Mouse (Mus musculus) heart, postnatal 14 days (tissue): Measurements from ENCODE around the gene Lclat1. TPM values are rescaled to one million over a fixed set of nuclear protein-coding genes. Genes with fewer than 3 reads are reported as not detected.

Source experiments
- DNase-seq, 2 experiments: peaks; one replicate each; pipeline ENCODE4 v3.0.0; 2021 to 2022
- intact Hi-C: fragments of 180-260 bp; cut with DNase I; formaldehyde crosslinking; loops from one replicate; pipeline ENCODE4 v1.15.1; 2025
- total RNA-seq, 2 experiments: library from RNA; stranded (reverse); gene quantifications; 2 replicates each; pipeline ENCODE4 v1.2.3; 2021

Gene Lclat1
- total RNA-seq, 2 experiments from 2014 or later = 103 to 126 TPM

DNA sequence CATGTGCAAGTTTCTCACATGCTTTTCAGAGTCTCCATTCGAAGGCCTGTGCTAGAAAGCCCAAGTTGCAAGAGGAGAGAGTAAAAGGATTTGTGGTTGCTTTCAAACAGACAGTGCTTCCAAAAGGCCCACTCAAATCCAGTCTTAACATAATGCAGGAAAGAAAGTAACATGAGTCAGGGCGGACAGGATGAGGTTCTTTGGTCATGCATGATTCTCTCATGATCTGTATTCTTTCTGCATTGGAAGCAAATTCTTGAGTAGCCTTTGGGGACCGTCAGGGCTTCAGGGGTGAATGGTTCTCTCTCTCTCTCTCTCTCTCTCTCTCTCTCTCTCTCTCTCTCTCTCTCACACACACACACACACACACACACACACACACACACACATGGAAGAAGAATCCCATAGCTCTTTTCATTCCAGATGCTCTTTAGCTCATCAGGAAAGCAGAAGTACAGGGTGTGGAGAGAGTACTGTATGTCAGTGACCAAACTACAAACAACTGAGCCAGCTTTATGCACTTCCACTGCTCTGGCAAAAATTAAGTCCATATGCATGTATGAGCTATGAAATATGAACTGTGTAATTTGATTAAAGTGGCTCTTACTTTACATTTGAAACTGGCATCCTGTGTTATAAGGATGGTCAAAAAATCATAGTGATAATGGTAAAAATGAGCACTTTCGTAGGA lies 25.1 kb upstream of the Lclat1 start:
- intact Hi-C loops = no loop called here
- DNase-seq = no peak

DNA sequence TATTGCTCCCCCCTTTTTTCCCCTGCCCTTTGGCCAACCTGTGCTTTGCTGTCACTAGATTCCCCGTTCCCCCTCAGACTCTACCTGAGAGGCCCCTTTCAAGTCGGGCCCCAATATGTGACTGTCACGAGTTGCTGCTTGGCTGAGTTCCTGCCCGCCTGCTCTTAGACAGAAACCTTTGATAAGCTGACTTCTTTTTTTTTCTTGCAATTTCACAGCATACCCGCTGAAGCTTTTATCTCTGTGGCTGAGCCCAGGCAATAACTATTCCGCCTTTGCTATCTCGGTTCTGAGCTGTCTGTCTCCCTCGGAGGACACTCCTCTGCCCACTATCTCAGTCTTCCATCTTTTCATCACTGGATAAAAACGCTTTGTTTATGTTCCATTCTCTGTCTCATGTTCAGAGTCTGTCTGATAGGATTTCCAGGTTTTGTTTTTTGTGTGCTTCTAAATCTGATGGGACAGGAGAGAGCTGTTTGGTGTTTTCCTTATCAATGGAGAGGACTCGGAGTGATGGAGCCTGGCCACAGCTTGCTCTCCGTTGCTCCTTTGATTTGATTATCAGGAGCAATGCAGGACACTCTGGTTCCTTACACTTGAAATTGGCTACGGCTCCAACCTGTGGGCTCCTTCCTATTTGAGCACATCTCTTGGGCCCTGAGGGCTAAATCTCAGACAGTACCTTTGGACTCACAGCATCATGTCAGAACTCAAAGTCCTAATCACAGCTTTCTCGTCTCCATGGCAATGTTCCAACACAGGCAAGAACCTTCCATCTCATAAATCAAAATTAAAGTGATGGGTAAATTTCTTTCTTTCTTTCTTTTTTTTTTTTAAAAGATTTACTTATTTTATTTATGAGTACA lies 20.5 kb upstream of the Lclat1 start:
- no peak for DNase-seq

GRCm38 (mm10) chr17:73091368-73091767 lies 16.4 kb upstream of the Lclat1 start:
- no peak for DNase-seq
- intact Hi-C loops = loop anchor here (10.0 kb wide), 1 partner anchor 203 kb away; no protein-coding TSS in a partner anchor

More for the DNA sequence above, 20.5 kb upstream of the Lclat1 start:
- intact Hi-C loops = no loop called here

- intact Hi-C loops = loop anchor here (10.0 kb wide), 1 partner anchor 202 kb away; no protein-coding TSS in a partner anchor
Observed at GRCm38 (mm10) chr17:73092103-73093097, 15.4 kb upstream of the Lclat1 start.

GRCm38 (mm10) chr17:73095070-73095469 lies 12.7 kb upstream of the Lclat1 start:
- DNase-seq = no peak
- intact Hi-C loops = loop anchor here (10.0 kb wide), 1 partner anchor 200 kb away; no protein-coding TSS in a partner anchor

More at GRCm38 (mm10) chr17:73092103-73093097, 15.4 kb upstream of the Lclat1 start:
- no peak for DNase-seq

DNA sequence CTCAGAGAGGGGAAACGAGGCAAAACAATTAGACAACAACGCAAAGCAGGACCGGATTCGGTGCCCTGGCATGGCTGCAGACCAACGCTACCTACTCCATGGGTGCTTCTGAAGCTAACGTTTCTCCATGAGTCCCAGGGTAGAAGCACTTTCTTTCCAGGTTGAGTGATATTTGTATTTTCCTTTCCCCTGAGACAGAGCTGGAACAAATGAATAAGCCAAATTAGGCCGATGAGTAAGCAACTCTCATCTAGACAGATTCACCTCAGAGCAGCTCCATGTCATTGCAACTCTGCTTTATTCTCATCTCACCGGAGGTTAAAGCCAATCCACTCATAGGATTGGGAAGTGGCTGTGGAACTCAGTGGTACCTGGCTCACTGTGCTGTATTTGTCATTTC lies 12.2 kb upstream of the Lclat1 start:
- no peak for DNase-seq
- intact Hi-C loops = loop anchor here (10.0 kb wide), 1 partner anchor 199 kb away; no protein-coding TSS in a partner anchor

- intact Hi-C loops = loop anchor here (10.0 kb wide), 1 partner anchor 198 kb away; no protein-coding TSS in a partner anchor
- peak; percentile 40 to 51 for DNase-seq
Observed at GRCm38 (mm10) chr17:73096484-73096883, 11.3 kb upstream of the Lclat1 start.

GRCm38 (mm10) chr17:73098636-73099035 lies 9.1 kb upstream of the Lclat1 start:
- intact Hi-C loops = loop anchor here (10.0 kb wide), 1 partner anchor 196 kb away; no protein-coding TSS in a partner anchor
- DNase-seq = no peak

GRCm38 (mm10) chr17:73100396-73100795 lies 7.4 kb upstream of the Lclat1 start:
- intact Hi-C loops = loop anchor here (5.0 kb wide), 1 partner anchor 78 kb away; no protein-coding TSS in a partner anchor
- DNase-seq = no peak

DNA sequence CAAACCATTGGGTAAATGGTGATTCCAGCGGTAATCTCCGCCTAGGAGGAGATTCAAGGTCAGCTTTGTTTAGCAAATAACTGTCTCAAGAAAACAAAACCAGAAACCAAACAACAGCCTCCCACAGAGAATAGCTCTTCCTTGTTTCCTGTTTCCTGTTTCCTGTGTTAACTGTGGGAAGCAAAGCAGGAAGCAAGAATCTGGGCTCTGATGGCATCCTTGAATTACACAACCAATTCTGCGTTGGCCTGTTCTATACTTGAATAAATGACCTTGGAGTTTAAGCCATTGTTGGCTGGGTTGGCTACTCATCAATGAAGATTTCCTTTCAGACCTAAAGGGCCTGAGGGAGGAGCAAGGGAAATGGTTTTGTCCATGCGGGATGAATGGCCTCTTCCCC lies 5.2 kb upstream of the Lclat1 start:
- DNase-seq = no peak
- intact Hi-C loops = loop anchor here (5.0 kb wide), 1 partner anchor 80 kb away; no protein-coding TSS in a partner anchor

DNA sequence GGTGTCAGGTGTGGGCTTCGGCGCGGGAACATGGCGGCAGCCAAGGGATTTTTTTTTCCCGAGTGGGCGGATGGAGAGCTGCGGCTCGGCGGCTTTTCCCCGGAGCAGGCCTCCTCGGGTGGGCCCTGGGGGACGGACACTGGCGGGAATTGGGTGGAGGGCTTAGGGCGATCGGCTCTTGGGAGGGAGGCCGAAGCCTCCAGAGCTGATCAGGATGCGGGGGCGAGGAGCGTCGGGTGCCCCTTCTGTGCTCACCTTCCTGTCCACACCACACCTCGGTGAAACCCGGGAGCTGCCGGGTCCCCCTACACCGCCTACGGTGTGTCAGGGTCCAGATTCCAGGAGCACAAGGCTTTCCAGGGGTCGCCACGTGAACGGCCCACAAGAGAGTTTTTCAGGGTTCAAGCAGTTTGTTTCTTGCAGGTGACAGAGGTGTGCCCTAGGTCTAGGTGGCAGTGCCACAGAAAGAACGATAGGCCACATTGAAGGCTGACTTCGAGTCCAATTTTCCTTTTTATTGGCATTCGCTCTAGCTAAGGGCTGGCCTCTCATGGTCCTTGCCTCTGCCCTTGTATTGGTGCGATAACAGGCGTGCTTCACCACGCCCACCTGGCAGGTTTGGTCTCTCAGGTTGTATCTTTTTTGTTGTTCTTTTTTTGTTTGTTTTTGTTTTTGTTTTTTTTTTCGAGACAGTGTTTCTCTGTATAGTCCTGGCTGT lies 544 bp downstream of the Lclat1 start:
- intact Hi-C loops = loop anchor here (5.0 kb wide), 1 partner anchor 191 kb away; the partner anchor contains the start of gene Lbh
- peak in 1 of 2 experiments; percentile 25 for DNase-seq

DNA sequence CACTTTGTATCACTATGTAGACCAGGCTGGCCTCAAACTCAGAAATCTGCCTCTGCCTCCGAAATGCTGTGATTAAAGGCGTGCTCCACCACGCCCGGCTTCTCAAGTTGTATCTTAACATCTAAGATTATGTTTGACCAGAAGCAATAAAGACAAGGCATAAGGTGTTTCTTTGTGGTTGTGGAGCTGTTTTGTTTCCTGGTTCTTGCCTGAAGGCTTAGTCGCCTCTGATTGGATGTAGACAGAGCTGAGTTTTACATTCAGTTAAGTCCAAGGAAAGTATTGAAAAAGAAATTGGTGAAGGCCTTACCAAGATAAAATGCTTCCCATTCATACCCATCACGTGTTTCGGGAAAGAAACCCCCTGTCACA lies 1.1 kb downstream of the Lclat1 start:
- intact Hi-C loops = loop anchor here (5.0 kb wide), 1 partner anchor 192 kb away; the partner anchor contains the start of gene Lbh
- no peak for DNase-seq

DNA sequence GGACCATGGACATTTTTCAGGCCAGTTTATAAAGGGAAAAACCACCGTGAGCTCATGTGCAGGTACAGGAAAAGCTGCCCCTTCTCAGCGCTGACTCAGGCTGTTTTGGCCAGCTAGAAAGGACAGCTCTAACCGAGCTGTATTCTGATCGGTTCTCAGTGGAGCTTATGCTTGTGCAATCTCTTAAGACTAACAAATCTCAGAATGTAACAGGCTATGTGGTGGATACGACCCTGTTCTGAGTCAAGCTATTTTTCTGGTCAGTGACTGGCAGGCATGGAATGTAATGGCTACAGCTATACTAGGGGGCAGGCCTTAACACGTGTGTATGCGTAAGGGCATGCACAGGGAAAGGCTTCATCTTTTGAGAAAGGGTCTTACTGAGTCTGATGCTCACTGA lies 4.3 kb downstream of the Lclat1 start:
- intact Hi-C loops = no loop called here
- DNase-seq = no peak

DNA sequence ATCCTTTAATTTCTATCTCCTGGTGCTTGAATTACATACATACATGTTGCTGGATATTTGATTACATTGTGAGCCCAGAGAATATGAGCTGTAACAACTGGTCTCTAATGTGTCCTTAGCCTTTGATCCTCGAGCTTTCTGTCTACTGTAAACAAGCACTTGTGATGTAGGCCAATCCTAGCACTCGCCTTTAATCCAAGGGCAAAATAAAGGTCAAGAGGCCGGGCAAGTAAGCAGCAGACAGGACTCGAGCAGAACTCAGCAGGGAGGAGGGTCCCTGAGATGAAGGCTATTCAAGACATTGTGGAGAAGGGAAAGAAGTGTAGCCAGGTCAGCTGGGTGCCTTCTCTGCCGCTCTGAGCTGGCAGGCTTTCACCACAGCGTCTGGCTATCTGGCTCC lies 4.8 kb downstream of the Lclat1 start:
- peak in 1 of 2 experiments; percentile 18 for DNase-seq
- intact Hi-C loops = no loop called here

- DNase-seq = no peak
- intact Hi-C loops = no loop called here
Observed at GRCm38 (mm10) chr17:73113230-73113629, 5.4 kb downstream of the Lclat1 start.

DNA sequence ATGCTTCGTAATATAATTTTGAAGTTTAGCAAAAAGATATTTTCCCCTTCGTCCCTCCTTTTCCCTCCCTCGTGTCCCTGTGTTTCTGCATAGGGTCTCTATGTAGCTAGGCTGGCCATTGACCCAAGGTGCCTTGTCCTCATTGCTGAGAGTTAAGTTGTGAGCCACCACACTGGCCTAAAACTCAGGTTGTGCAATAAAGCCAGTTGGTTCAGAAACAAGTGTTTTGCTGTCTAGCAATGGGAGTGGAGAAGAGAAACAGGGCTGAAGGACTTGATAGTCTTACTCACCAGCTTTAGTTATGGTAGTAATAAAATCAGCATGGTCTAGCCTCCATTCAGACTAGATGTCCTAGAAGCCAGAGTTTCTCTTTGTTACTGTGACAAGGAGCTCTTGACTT lies 10.3 kb downstream of the Lclat1 start:
- no peak for DNase-seq
- intact Hi-C loops = no loop called here

DNA sequence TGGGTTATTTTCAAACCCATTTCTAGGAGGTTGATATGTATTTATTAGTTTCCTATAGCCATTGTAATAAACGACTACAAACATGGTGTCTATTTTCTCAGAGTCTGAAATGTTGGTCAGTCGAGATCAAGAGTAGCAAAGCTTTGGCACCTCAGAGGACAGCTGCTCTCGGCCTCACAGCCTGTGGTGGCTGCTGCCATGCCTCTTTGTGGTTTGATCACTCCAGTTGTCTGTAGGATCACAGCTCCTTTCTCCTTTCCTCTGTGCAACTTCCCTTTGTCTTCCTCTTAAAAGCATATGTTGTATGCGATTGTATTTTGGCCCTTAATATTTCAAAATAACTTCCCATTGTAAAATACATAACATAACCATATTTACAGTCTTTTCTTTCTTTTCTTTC lies 10.9 kb downstream of the Lclat1 start:
- intact Hi-C loops = no loop called here
- no peak for DNase-seq

DNA sequence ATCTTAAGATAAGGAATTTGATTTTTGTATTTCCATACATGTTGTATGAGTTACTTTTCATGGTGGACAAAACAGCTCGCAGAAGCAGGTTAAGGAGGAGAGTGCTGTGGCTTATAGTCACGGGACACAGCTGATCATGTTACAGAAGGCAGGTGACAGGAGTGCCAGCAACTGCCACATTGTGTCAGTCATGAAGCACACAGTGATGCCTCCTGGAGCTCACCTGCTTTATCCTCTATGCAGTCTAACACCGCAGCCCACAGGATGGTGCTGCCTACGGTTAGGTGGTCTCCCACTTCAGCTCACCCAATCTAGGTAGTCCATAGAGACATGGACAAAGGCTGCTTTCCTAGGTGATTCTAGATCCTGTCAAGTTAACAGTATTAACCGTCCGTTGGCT lies 11.4 kb downstream of the Lclat1 start:
- intact Hi-C loops = no loop called here
- DNase-seq = no peak

- intact Hi-C loops = no loop called here
- DNase-seq = no peak
Observed at GRCm38 (mm10) chr17:73120545-73120944, 12.8 kb downstream of the Lclat1 start.
